Mouse (Mus musculus) cerebellum, adult 2 months (tissue): ENCODE data around the gene Dnajc3.

Source experiments
- CTCF ChIP-seq: fragments of 200-500 bp; IDR thresholded peaks from 2 replicates; pipeline ENCODE4 v1.5.1; 2011; ENCODE audit warnings: low read depth, mild to moderate bottlenecking, control low read depth, low read length, moderate library complexity, borderline replicate concordance; ENCODE audit not compliant: insufficient read depth
- POLR2A ChIP-seq: fragments of 200-500 bp; IDR thresholded peaks from 2 replicates; pipeline ENCODE4 v1.6.1; 2011; ENCODE audit warnings: low read length, control low read depth, borderline replicate concordance; ENCODE audit not compliant: insufficient read depth

GRCm38 (mm10) chr14:118903867-118904562 is 33.8 kb upstream of the Dnajc3 start:
- TF ChIP-seq CTCF (no peak), POLR2A (no peak)
